Mouse (Mus musculus) adrenal gland, adult 2 months (tissue): ENCODE data around the gene Entpd3. TPM values are rescaled to one million over a fixed set of nuclear protein-coding genes. Genes with fewer than 3 reads are reported as not detected.

Source experiments
- DNase-seq: peaks from one replicate; pipeline ENCODE4 v3.0.0; 2021
- long read RNA-seq: library from polyadenylated mRNA; stranded (forward); transcript quantifications from one replicate; pipeline ENCODE4 v2.0.0, GENCODE M21; 2021
- polyA plus RNA-seq: library from polyadenylated mRNA; depleted of rRNA; stranded (reverse); fragments of >200 nt; gene quantifications from 2 replicates; pipeline ENCODE4 v1.2.3, GENCODE M21; 2012; rRNA removed
- total RNA-seq, 2 experiments: library from RNA; stranded (reverse); gene quantifications; 2 replicates each; pipeline ENCODE4 v1.2.3; 2021

The Entpd3 gene
- total RNA-seq, result 1 to 10 TPM in 1 of 2 experiments, under 1 TPM in 1; 0.66 to 2.9 TPM
- polyA plus RNA-seq, result 7.8 and 13.3 TPM in 2 replicates
- long read RNA-seq, result 0 reads

GRCm38 (mm10) chr9:120539662-120540251 is at the start of gene Entpd3:
Gene Entpd3, plus strand, starts transcription at chr9:120539818.
- DNase-seq, result peak; percentile 53

- no peak for DNase-seq
Measured at GRCm38 (mm10) chr9:120491509-120491908, 48.1 kb upstream of the Entpd3 start.

- DNase-seq, result no peak
Measured at GRCm38 (mm10) chr9:120492010-120492399, 47.6 kb upstream of the Entpd3 start, which contains the start of gene Eif1b. Gene Eif1b, plus strand, starts transcription at chr9:120492232.

GRCm38 (mm10) chr9:120492400-120493351 is 46.9 kb upstream of the Entpd3 start:
- DNase-seq, result peak; percentile 87

- no peak for DNase-seq
Measured at GRCm38 (mm10) chr9:120493781-120494180, 45.8 kb upstream of the Entpd3 start.

- DNase-seq, result peak; percentile 58
Measured at GRCm38 (mm10) chr9:120496691-120497090, 42.9 kb upstream of the Entpd3 start.

GRCm38 (mm10) chr9:120497983-120498382 is 41.6 kb upstream of the Entpd3 start:
- no peak for DNase-seq

- no peak for DNase-seq
Measured at GRCm38 (mm10) chr9:120501191-120501902, 38.3 kb upstream of the Entpd3 start.

GRCm38 (mm10) chr9:120502013-120502412 is 37.6 kb upstream of the Entpd3 start:
- DNase-seq, result peak; percentile 56

- DNase-seq, result no peak
Measured at GRCm38 (mm10) chr9:120504423-120504822, 35.2 kb upstream of the Entpd3 start.

GRCm38 (mm10) chr9:120511781-120512180 is 27.8 kb upstream of the Entpd3 start:
- DNase-seq, result no peak

GRCm38 (mm10) chr9:120516720-120517119 is 22.9 kb upstream of the Entpd3 start:
- DNase-seq, result no peak

- no peak for DNase-seq
Measured at GRCm38 (mm10) chr9:120518946-120519345, 20.7 kb upstream of the Entpd3 start.

GRCm38 (mm10) chr9:120519469-120520125 is 20.0 kb upstream of the Entpd3 start:
- DNase-seq, result peak; percentile 28

GRCm38 (mm10) chr9:120521161-120521560 is 18.5 kb upstream of the Entpd3 start:
- no peak for DNase-seq

- no peak for DNase-seq
Measured at GRCm38 (mm10) chr9:120527270-120527669, 12.3 kb upstream of the Entpd3 start.

GRCm38 (mm10) chr9:120527919-120528318 is 11.7 kb upstream of the Entpd3 start:
- no peak for DNase-seq

- DNase-seq, result no peak
Measured at GRCm38 (mm10) chr9:120528815-120529510, 10.7 kb upstream of the Entpd3 start.

- no peak for DNase-seq
Measured at GRCm38 (mm10) chr9:120530471-120530870, 9.1 kb upstream of the Entpd3 start.

GRCm38 (mm10) chr9:120532062-120532461 is 7.6 kb upstream of the Entpd3 start:
- no peak for DNase-seq

GRCm38 (mm10) chr9:120532691-120533090 is 6.9 kb upstream of the Entpd3 start:
- no peak for DNase-seq
